Mouse (Mus musculus) megakaryocyte, embryonic 14.5 days (primary cell): ENCODE results near the gene Rab20.

Experiments
- FLI1 ChIP-seq: IDR thresholded peaks from 2 replicates; pipeline ENCODE4 v1.6.1; 2012; ENCODE audit warnings: low read length, inconsistent platforms, mixed read lengths
- GATA1 ChIP-seq: IDR thresholded peaks from 3 replicates; pipeline ENCODE4 v1.6.1; 2012; ENCODE audit warnings: mixed read lengths, low read length, inconsistent platforms, borderline replicate concordance

DNA sequence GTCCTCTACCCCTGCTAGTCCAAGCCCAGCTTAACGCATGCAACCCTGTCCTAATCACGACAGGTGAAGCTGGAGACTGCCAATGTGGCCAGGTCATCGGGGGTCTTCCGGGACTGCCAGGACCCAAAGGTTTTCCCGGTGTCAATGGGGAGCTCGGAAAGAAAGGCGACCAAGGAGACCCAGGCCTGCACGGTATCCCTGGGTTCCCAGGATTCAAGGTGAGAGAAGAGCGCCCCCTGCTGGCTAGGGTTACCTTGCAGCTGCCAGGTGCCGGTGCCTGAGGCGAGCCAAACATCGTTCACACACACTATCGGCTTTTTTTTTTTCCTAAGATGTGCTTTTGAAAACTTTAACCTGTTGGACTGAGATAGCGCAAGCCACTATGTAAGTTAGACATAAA, 57.4 kb downstream of the Rab20 start:
- TF ChIP-seq GATA1 (no peak), FLI1 (no peak)
